Mouse (Mus musculus): ENCODE data around the gene Ube2m. TPM values are rescaled to one million over a fixed set of nuclear protein-coding genes. Genes with fewer than 3 reads are reported as not detected.

Ube2m gene
- polyA plus RNA-seq, 1 experiment from 2014 or later, result 56.6 TPM

DNA sequence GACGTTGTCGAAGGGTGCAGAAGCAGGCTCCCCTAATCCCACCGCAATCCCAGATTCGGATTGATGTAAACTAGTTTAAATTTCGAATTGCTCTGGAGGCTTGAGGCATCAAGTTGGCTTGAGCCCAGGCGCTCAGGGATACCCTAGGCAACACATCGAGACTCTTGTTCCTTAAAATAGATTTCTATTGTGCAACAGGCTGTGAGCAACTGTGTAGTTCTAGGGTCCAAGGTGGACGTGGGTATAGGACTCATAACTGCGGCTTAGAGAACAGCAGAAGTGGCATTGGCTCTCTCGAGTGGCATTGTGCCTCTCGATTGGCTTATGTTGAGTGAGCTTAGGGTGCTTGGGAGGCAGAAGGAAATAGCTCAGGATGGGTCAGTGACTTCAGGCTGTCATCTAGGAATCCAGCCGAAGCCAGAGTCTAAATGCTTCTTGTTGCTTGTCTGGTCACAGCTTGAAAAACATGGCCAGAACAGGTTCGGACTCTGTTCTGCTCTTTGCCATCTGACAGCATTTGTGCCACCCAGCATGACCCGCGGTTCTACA lies 620 bp upstream of the Ube2m start:
- Histone ChIP-seq H3K4me3 (ENCODE audit: low read depth, low read length) (peak overlapping the region; percentile 51), H3K27me3 (ENCODE audit: control insufficient read depth, insufficient read depth, low read length) (peaks cover 8% of the 10 kb centered on the region; the same call in 1 of the 2 replicates), H3K9ac (replicated peaks; ENCODE audit: low read depth, low read length) (peak overlapping the region; percentile 93), H3K36me3 (ENCODE audit: control insufficient read depth, insufficient read depth, low read length) (peaks cover 16% of the 10 kb centered on the region), H3K9me3 (ENCODE audit: control insufficient read depth, low read depth, low read length) (no peaks in the 10 kb centered on the region), H3K4me1 (ENCODE audit: control insufficient read depth, insufficient read depth, low read length) (peaks cover 32% of the 10 kb centered on the region), H3K4me2 (replicated peaks; ENCODE audit: low read depth, low read length) (peak overlapping the region; percentile 82), H3K27ac (ENCODE audit: low read length) (peak overlapping the region; percentile 100)
- ATAC-seq (ENCODE audit: insufficient number of reproducible peaks, insufficient read depth, low FRiP score, low read depth), result no peak
- 22% methylated on average over 15 of the region's 15 CpGs for WGBS

- peaks cover 24% of the 10 kb centered on the region for H3K36me3 ChIP-seq (ENCODE audit: control insufficient read depth, insufficient read depth, low read length)
- under 1% methylated on average over 32 of the region's 33 CpGs for WGBS
- H3K9ac ChIP-seq (replicated peaks; ENCODE audit: low read depth, low read length), result peak overlapping the region; percentile 93
- peak overlapping the region; percentile 51 for H3K4me3 ChIP-seq (ENCODE audit: low read depth, low read length)
- H3K4me1 ChIP-seq (ENCODE audit: control insufficient read depth, insufficient read depth, low read length), result peaks cover 33% of the 10 kb centered on the region
- H3K27me3 ChIP-seq (ENCODE audit: control insufficient read depth, insufficient read depth, low read length), result no peaks in the 10 kb centered on the region; the same call in 1 of the 2 replicates
- no peaks in the 10 kb centered on the region for H3K9me3 ChIP-seq (ENCODE audit: control insufficient read depth, low read depth, low read length)
- H3K4me2 ChIP-seq (replicated peaks; ENCODE audit: low read depth, low read length), result peak overlapping the region; percentile 84
- ATAC-seq (ENCODE audit: insufficient number of reproducible peaks, insufficient read depth, low FRiP score, low read depth), result 0 out of 2 replicates have a peak, but pooled peaks have one; percentile 0
- H3K27ac ChIP-seq (ENCODE audit: low read length), result peak overlapping the region; percentile 100
Observed at GRCm38 (mm10) chr7:13037366-13037765, 709 bp downstream of the Ube2m start.

DNA sequence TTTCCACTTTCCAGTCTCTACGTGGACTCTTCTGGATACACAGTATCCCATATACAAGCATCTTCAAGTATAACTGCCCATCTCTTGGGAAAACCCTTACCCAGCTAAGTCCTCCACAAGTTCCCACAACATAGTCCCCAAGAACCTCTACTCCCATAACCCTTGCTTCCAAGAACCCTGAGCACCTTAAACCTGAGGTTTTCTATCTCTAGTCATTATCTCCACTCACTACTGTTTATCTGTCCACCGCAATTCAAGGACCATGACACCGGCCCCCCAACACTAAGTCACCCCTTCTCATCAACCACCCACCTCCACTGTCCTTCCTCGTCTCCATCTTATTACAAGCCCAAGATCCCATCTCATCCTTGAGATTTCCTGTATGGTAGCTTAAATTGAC lies 1.3 kb downstream of the Ube2m start:
- Histone ChIP-seq H3K27ac (ENCODE audit: low read length) (no peak overlapping the region), H3K27me3 (ENCODE audit: control insufficient read depth, insufficient read depth, low read length) (no peaks in the 10 kb centered on the region), H3K4me2 (replicated peaks; ENCODE audit: low read depth, low read length) (peak overlapping the region; percentile 84), H3K36me3 (ENCODE audit: control insufficient read depth, insufficient read depth, low read length) (peaks cover 30% of the 10 kb centered on the region), H3K4me3 (ENCODE audit: low read depth, low read length) (peak overlapping the region; percentile 51), H3K4me1 (ENCODE audit: control insufficient read depth, insufficient read depth, low read length) (peaks cover 33% of the 10 kb centered on the region), H3K9me3 (ENCODE audit: control insufficient read depth, low read depth, low read length) (no peaks in the 10 kb centered on the region), H3K9ac (replicated peaks; ENCODE audit: low read depth, low read length) (peak overlapping the region; percentile 93)
- ATAC-seq (ENCODE audit: insufficient number of reproducible peaks, insufficient read depth, low FRiP score, low read depth), result no peak
- WGBS, result 30% methylated on average over 4 of the region's 4 CpGs

DNA sequence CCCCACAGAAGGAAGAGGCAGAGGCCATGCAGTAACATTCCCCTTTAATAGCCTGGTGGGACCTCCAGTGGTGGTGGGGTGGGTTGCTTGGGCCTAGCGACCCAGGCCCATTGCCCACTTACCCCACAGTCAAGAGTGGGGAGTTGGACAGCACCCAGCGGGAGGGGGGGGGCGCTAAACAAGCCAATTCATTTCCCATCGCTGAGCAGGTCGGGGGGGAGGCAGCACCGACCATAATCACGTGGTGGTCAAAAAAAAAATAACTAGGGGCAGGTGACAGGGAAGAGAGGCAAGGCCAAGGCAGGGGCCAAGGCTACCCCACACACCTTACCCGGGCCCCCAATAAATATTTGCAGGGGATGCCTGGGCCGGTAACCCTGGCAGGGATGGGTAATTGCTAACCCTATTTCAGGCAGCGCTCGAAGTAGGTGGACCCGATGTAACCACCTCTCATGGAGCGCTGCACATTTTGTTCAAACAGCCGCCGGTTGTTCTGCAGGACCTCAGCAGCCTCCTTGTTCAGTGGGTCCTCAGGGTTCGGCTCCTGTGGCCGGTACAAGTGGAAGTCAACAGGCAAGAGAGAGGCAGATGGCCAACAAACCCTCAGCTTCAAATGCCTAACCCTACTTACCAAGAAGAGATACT lies 2.7 kb downstream of the Ube2m start:
- WGBS, result 83% methylated on average over 17 of the region's 17 CpGs
- Histone ChIP-seq H3K27ac (ENCODE audit: low read length) (peak overlapping the region; percentile 90; the same call in 1 of the 2 replicates), H3K4me1 (ENCODE audit: control insufficient read depth, insufficient read depth, low read length) (peaks cover 33% of the 10 kb centered on the region), H3K27me3 (ENCODE audit: control insufficient read depth, insufficient read depth, low read length) (no peaks in the 10 kb centered on the region), H3K4me2 (replicated peaks; ENCODE audit: low read depth, low read length) (0 out of 2 replicates have a peak overlapping the region, but pooled peaks have one; percentile 91), H3K9me3 (ENCODE audit: control insufficient read depth, low read depth, low read length) (no peaks in the 10 kb centered on the region), H3K36me3 (ENCODE audit: control insufficient read depth, insufficient read depth, low read length) (peaks cover 44% of the 10 kb centered on the region), H3K9ac (replicated peaks; ENCODE audit: low read depth, low read length) (no peak overlapping the region), H3K4me3 (ENCODE audit: low read depth, low read length) (peak overlapping the region; percentile 45; the same call in 1 of the 2 replicates)
- ATAC-seq (ENCODE audit: insufficient number of reproducible peaks, insufficient read depth, low FRiP score, low read depth), result no peak

GRCm38 (mm10) chr7:13034148-13034977 lies 3.7 kb downstream of the Ube2m start, which contains the start of gene Chmp2a:
Gene Chmp2a (minus strand): TSS chr7:13034807.
- H3K9ac ChIP-seq (replicated peaks; ENCODE audit: low read depth, low read length), result peak within 1 kb of the TSS; percentile 81
- H3K9me3 ChIP-seq (ENCODE audit: control insufficient read depth, low read depth, low read length), result no peaks in the 10 kb centered on the region
- no peaks in the 10 kb centered on the region for H3K27me3 ChIP-seq (ENCODE audit: control insufficient read depth, insufficient read depth, low read length)
- peak within 1 kb of the TSS; percentile 45 for H3K4me3 ChIP-seq (ENCODE audit: low read depth, low read length)
- peak; percentile 81 for ATAC-seq (ENCODE audit: insufficient number of reproducible peaks, insufficient read depth, low FRiP score, low read depth)
- under 1% methylated on average over 45 of the region's 45 CpGs for WGBS
- H3K4me1 ChIP-seq (ENCODE audit: control insufficient read depth, insufficient read depth, low read length), result peaks cover 31% of the 10 kb centered on the region
- H3K36me3 ChIP-seq (ENCODE audit: control insufficient read depth, insufficient read depth, low read length), result peaks cover 53% of the 10 kb centered on the region
- H3K27ac ChIP-seq (ENCODE audit: low read length), result peak within 1 kb of the TSS; percentile 90
- peak within 1 kb of the TSS; percentile 91 for H3K4me2 ChIP-seq (replicated peaks; ENCODE audit: low read depth, low read length)

DNA sequence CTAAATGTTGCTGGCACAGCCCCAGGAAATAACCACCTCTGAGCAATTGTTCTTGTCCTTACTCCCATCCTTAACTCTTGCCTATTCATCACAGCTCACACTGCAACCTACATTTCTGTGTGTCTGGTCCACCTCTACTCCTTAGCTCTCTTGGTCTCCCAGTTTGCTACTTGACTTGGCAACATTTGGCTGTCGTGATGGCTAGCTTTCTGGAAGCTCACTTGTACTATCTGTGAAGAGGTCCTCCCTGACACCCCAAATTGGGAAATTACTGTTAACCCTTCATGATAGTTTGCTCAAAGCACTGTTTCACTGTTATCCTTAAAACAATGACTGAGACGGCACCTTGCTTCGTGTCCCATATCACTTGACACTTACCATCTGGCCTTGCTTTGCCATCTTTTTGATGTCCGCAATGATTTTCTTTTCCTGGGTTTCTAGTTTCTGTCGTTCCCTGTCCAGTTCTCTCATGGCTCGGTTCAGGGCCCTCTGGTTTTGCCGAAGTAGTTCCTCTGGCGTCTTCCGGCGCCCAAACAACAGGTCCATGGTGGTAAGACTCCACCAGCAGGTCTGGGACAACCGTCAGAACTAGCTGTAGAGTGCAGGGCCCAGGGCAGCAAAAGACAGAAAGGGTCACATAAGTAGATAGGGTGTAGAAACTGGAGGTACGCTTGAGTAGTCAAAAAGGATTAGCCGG lies 4.5 kb downstream of the Ube2m start:
- 46% methylated on average over 13 of the region's 13 CpGs for WGBS
- peak overlapping the region; percentile 45 for H3K4me3 ChIP-seq (ENCODE audit: low read depth, low read length)
- peak overlapping the region; percentile 81 for H3K9ac ChIP-seq (replicated peaks; ENCODE audit: low read depth, low read length)
- H3K27ac ChIP-seq (ENCODE audit: low read length), result peak overlapping the region; percentile 90
- H3K27me3 ChIP-seq (ENCODE audit: control insufficient read depth, insufficient read depth, low read length), result no peaks in the 10 kb centered on the region
- peaks cover 24% of the 10 kb centered on the region for H3K4me1 ChIP-seq (ENCODE audit: control insufficient read depth, insufficient read depth, low read length)
- H3K4me2 ChIP-seq (replicated peaks; ENCODE audit: low read depth, low read length), result peak overlapping the region; percentile 91
- H3K36me3 ChIP-seq (ENCODE audit: control insufficient read depth, insufficient read depth, low read length), result peaks cover 61% of the 10 kb centered on the region
- no peak for ATAC-seq (ENCODE audit: insufficient number of reproducible peaks, insufficient read depth, low FRiP score, low read depth)
- no peaks in the 10 kb centered on the region for H3K9me3 ChIP-seq (ENCODE audit: control insufficient read depth, low read depth, low read length)

GRCm38 (mm10) chr7:13032541-13032940 lies 5.5 kb downstream of the Ube2m start:
- no peak overlapping the region for H3K4me2 ChIP-seq (replicated peaks; ENCODE audit: low read depth, low read length)
- WGBS, result 90% methylated on average over 7 of the region's 7 CpGs
- peaks cover 72% of the 10 kb centered on the region for H3K36me3 ChIP-seq (ENCODE audit: control insufficient read depth, insufficient read depth, low read length)
- H3K9ac ChIP-seq (replicated peaks; ENCODE audit: low read depth, low read length), result no peak overlapping the region
- H3K4me1 ChIP-seq (ENCODE audit: control insufficient read depth, insufficient read depth, low read length), result peaks cover 23% of the 10 kb centered on the region
- no peak overlapping the region for H3K27ac ChIP-seq (ENCODE audit: low read length)
- H3K9me3 ChIP-seq (ENCODE audit: control insufficient read depth, low read depth, low read length), result no peaks in the 10 kb centered on the region
- no peak overlapping the region for H3K4me3 ChIP-seq (ENCODE audit: low read depth, low read length)
- no peaks in the 10 kb centered on the region for H3K27me3 ChIP-seq (ENCODE audit: control insufficient read depth, insufficient read depth, low read length)
- ATAC-seq (ENCODE audit: insufficient number of reproducible peaks, insufficient read depth, low FRiP score, low read depth), result no peak

DNA sequence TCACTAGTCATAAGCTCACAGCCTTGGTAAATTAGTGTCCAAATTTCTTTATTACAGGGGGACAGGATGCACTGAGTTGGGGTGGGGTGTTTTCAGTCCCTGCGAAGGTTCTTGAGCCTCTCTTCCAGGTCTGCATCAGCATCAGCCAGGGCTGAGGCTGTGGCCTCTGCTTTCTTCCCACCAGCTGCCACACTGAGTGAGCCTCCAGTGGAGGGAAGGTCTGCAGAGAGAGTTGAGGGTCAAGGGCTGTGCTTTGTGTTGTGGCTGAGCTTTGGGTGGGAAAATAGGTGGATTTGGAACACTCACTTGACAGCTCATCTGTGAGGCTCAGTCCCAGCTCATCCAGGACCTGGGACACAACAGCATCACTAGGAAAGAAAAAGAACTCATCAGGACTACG lies 6.1 kb downstream of the Ube2m start:
- Histone ChIP-seq H3K4me3 (ENCODE audit: low read depth, low read length) (no peak overlapping the region), H3K9me3 (ENCODE audit: control insufficient read depth, low read depth, low read length) (no peaks in the 10 kb centered on the region), H3K9ac (replicated peaks; ENCODE audit: low read depth, low read length) (no peak overlapping the region), H3K36me3 (ENCODE audit: control insufficient read depth, insufficient read depth, low read length) (peaks cover 77% of the 10 kb centered on the region), H3K27me3 (ENCODE audit: control insufficient read depth, insufficient read depth, low read length) (no peaks in the 10 kb centered on the region), H3K4me1 (ENCODE audit: control insufficient read depth, insufficient read depth, low read length) (peaks cover 23% of the 10 kb centered on the region), H3K27ac (ENCODE audit: low read length) (no peak overlapping the region), H3K4me2 (replicated peaks; ENCODE audit: low read depth, low read length) (no peak overlapping the region)
- no peak for ATAC-seq (ENCODE audit: insufficient number of reproducible peaks, insufficient read depth, low FRiP score, low read depth)
- 81% methylated on average over 2 of the region's 2 CpGs for WGBS

Measured in stomach, embryonic 14.5 days (tissue).